Mouse (Mus musculus) kidney, embryonic 15.5 days (tissue): ENCODE results near the gene Kpna6. TPM values are rescaled to one million over a fixed set of nuclear protein-coding genes. Genes with fewer than 3 reads are reported as not detected.

ENCODE experiments used
- ATAC-seq: fragments of 200-750 bp; cut with Nextera tagmentation; replicated peaks from 2 replicates; pipeline ENCODE4 v1.8.0; 2017; ENCODE audit warnings: moderate TSS enrichment; ENCODE audit not compliant: low FRiP score
- H3K27ac ChIP-seq: fragments of 300-500 bp; sonication (generic); 2 replicates; pipeline ENCODE4 v1.5.1; 2015; ENCODE audit warnings: mild to moderate bottlenecking, inconsistent platforms
- H3K27me3 ChIP-seq: fragments of 300-500 bp; sonication (generic); 2 replicates; pipeline ENCODE4 v1.6.1; 2015; ENCODE audit warnings: inconsistent platforms
- H3K36me3 ChIP-seq: fragments of 300-500 bp; sonication (generic); 2 replicates; pipeline ENCODE4 v1.6.1; 2015; ENCODE audit warnings: inconsistent platforms
- H3K4me1 ChIP-seq: fragments of 300-500 bp; sonication (generic); 2 replicates; pipeline ENCODE4 v1.6.1; 2015; ENCODE audit warnings: inconsistent platforms
- H3K4me2 ChIP-seq: fragments of 300-500 bp; sonication (generic); 2 replicates; pipeline ENCODE4 v1.6.1; 2015; ENCODE audit warnings: moderate library complexity, mild to moderate bottlenecking, inconsistent platforms
- H3K4me3 ChIP-seq: fragments of 300-500 bp; sonication (generic); replicated peaks from 2 replicates; pipeline ENCODE4 v1.5.1; 2015; ENCODE audit warnings: mild to moderate bottlenecking, inconsistent platforms
- H3K9ac ChIP-seq: fragments of 300-500 bp; sonication (generic); 2 replicates; pipeline ENCODE4 v1.6.1; 2015; ENCODE audit warnings: mild to moderate bottlenecking, inconsistent platforms
- H3K9me3 ChIP-seq: fragments of 300-500 bp; sonication (generic); replicated peaks from 2 replicates; pipeline ENCODE4 v1.6.1; 2016; ENCODE audit warnings: inconsistent platforms
- WGBS: fragments of 180-500 bp; shearing (Covaris S2); methylation state at CpG from one replicate; pipeline ENCODE4 v1.1.7; 2015; ENCODE audit warnings: mixed read lengths; 5-methylcytosine and 5-hydroxymethylcytosine counted together
- polyA plus RNA-seq: library from polyadenylated mRNA; unstranded; fragments of >200 nt; fragmentation: Nextera tagmentation; extraction: Ambion mirVana; gene quantifications from 2 replicates; pipeline ENCODE4 v1.2.1, GENCODE M21; 2015

Kpna6 gene
- polyA plus RNA-seq, 1 experiment from 2014 or later: 18.7 TPM

- Histone ChIP-seq H3K9me3 (no peaks in the 10 kb centered on the region), H3K27ac (peak within 1 kb of the TSS; percentile 97), H3K9ac (peak within 1 kb of the TSS; percentile 69), H3K4me2 (peak within 1 kb of the TSS; percentile 81), H3K36me3 (peaks cover 57% of the 10 kb centered on the region), H3K27me3 (no peaks in the 10 kb centered on the region), H3K4me1 (peaks cover 28% of the 10 kb centered on the region), H3K4me3 (peak within 1 kb of the TSS; percentile 74)
- WGBS: under 1% methylated on average over 60 of the region's 60 CpGs
- ATAC-seq: peak; percentile 97
Measured at GRCm38 (mm10) chr4:129640638-129641467, 31.7 kb downstream of the Kpna6 start, which contains the start of gene Txlna. Gene Txlna (minus strand): TSS chr4:129641065.

- H3K27me3 ChIP-seq: no peaks in the 10 kb centered on the region
- peaks cover 28% of the 10 kb centered on the region for H3K4me1 ChIP-seq
- H3K4me3 ChIP-seq: peak overlapping the region; percentile 74
- peaks cover 57% of the 10 kb centered on the region for H3K36me3 ChIP-seq
- 3% methylated on average over 17 of the region's 17 CpGs for WGBS
- peak overlapping the region; percentile 81 for H3K4me2 ChIP-seq
- peak overlapping the region; percentile 97 for H3K27ac ChIP-seq
- no peak for ATAC-seq
- peak overlapping the region; percentile 69 for H3K9ac ChIP-seq
- no peaks in the 10 kb centered on the region for H3K9me3 ChIP-seq
Measured at GRCm38 (mm10) chr4:129640101-129640637, 32.4 kb downstream of the Kpna6 start.

- ATAC-seq: no peak
- Histone ChIP-seq H3K4me2 (peak overlapping the region; percentile 81), H3K9me3 (no peaks in the 10 kb centered on the region), H3K27me3 (no peaks in the 10 kb centered on the region), H3K27ac (no peak overlapping the region), H3K9ac (peak overlapping the region; percentile 69), H3K4me1 (peaks cover 28% of the 10 kb centered on the region), H3K4me3 (peak overlapping the region; percentile 74), H3K36me3 (peaks cover 57% of the 10 kb centered on the region)
- whole genome bisulfite sequencing: 84% methylated on average over 15 of the region's 15 CpGs
Measured at GRCm38 (mm10) chr4:129639221-129639620, 33.3 kb downstream of the Kpna6 start.

- H3K9me3 ChIP-seq: no peaks in the 10 kb centered on the region
- no peak for ATAC-seq
- no peak overlapping the region for H3K9ac ChIP-seq
Measured at GRCm38 (mm10) chr4:129633852-129634251, 38.7 kb downstream of the Kpna6 start.

GRCm38 (mm10) chr4:129631867-129632266, 40.7 kb downstream of the Kpna6 start:
- Histone ChIP-seq H3K9ac (no peak overlapping the region), H3K4me3 (no peak overlapping the region), H3K36me3 (peaks cover 100% of the 10 kb centered on the region), H3K4me2 (no peak overlapping the region), H3K27ac (no peak overlapping the region), H3K27me3 (no peaks in the 10 kb centered on the region), H3K4me1 (peaks cover 5% of the 10 kb centered on the region; the same call in 1 of the 2 replicates), H3K9me3 (no peaks in the 10 kb centered on the region)
- ATAC-seq: no peak
- 89% methylated on average over 12 of the region's 12 CpGs for WGBS

More at GRCm38 (mm10) chr4:129633852-129634251, 38.7 kb downstream of the Kpna6 start:
- Histone ChIP-seq H3K4me3 (no peak overlapping the region), H3K4me1 (peaks cover 15% of the 10 kb centered on the region), H3K27me3 (no peaks in the 10 kb centered on the region), H3K4me2 (no peak overlapping the region), H3K27ac (no peak overlapping the region), H3K36me3 (peaks cover 98% of the 10 kb centered on the region)
- 96% methylated on average over 6 of the region's 6 CpGs for WGBS

GRCm38 (mm10) chr4:129630944-129631343, 41.6 kb downstream of the Kpna6 start:
- WGBS: 72% methylated on average over 4 of the region's 4 CpGs
- no peak for ATAC-seq
- Histone ChIP-seq H3K27ac (no peak overlapping the region), H3K36me3 (peaks cover 99% of the 10 kb centered on the region), H3K9ac (no peak overlapping the region), H3K4me1 (peaks cover 9% of the 10 kb centered on the region; the same call in 1 of the 2 replicates), H3K9me3 (no peaks in the 10 kb centered on the region), H3K4me2 (no peak overlapping the region), H3K27me3 (no peaks in the 10 kb centered on the region), H3K4me3 (no peak overlapping the region)

GRCm38 (mm10) chr4:129626035-129626434, 46.5 kb downstream of the Kpna6 start:
- H3K9me3 ChIP-seq: no peaks in the 10 kb centered on the region
- H3K27me3 ChIP-seq: no peaks in the 10 kb centered on the region
- H3K27ac ChIP-seq: no peak overlapping the region
- WGBS: 77% methylated on average over 6 of the region's 6 CpGs
- no peak overlapping the region for H3K9ac ChIP-seq
- no peak overlapping the region for H3K4me2 ChIP-seq
- H3K4me3 ChIP-seq: no peak overlapping the region
- peaks cover 32% of the 10 kb centered on the region for H3K4me1 ChIP-seq
- H3K36me3 ChIP-seq: peaks cover 56% of the 10 kb centered on the region
- ATAC-seq: no peak

GRCm38 (mm10) chr4:129625496-129625895, 47.1 kb downstream of the Kpna6 start:
- H3K9me3 ChIP-seq: no peaks in the 10 kb centered on the region
- H3K4me2 ChIP-seq: peak overlapping the region; percentile 81
- peaks cover 35% of the 10 kb centered on the region for H3K4me1 ChIP-seq
- no peak overlapping the region for H3K4me3 ChIP-seq
- H3K27ac ChIP-seq: peak overlapping the region; percentile 93
- no peak for ATAC-seq
- no peaks in the 10 kb centered on the region for H3K27me3 ChIP-seq
- H3K36me3 ChIP-seq: peaks cover 51% of the 10 kb centered on the region
- WGBS: 47% methylated on average over 4 of the region's 4 CpGs
- H3K9ac ChIP-seq: no peak overlapping the region

GRCm38 (mm10) chr4:129625029-129625370, 47.6 kb downstream of the Kpna6 start:
- no peaks in the 10 kb centered on the region for H3K27me3 ChIP-seq
- H3K27ac ChIP-seq: peak overlapping the region; percentile 93
- H3K9me3 ChIP-seq: no peaks in the 10 kb centered on the region
- peaks cover 35% of the 10 kb centered on the region for H3K4me1 ChIP-seq
- peak; percentile 20; the same call in 1 of the 2 replicates for ATAC-seq
- peak overlapping the region; percentile 73 for H3K4me3 ChIP-seq
- H3K36me3 ChIP-seq: peaks cover 46% of the 10 kb centered on the region
- H3K4me2 ChIP-seq: peak overlapping the region; percentile 81
- H3K9ac ChIP-seq: peak overlapping the region; percentile 54
- 0% methylated on average over 6 of the region's 6 CpGs for WGBS

- under 1% methylated on average over 18 of the region's 18 CpGs for WGBS
- H3K9ac ChIP-seq: peak overlapping the region; percentile 76
Measured at GRCm38 (mm10) chr4:129624281-129625028, 48.1 kb downstream of the Kpna6 start.

GRCm38 (mm10) chr4:129623681-129624091, 48.9 kb downstream of the Kpna6 start, which contains the start of gene Ccdc28b:
Gene Ccdc28b (minus strand): TSS chr4:129623947.
- H3K27me3 ChIP-seq: no peaks in the 10 kb centered on the region
- peak within 1 kb of the TSS; percentile 76 for H3K9ac ChIP-seq
- peak within 1 kb of the TSS; percentile 93 for H3K27ac ChIP-seq
- WGBS: 0% methylated on average over 10 of the region's 10 CpGs
- H3K4me1 ChIP-seq: peaks cover 39% of the 10 kb centered on the region
- ATAC-seq: peak; percentile 9; the same call in 1 of the 2 replicates
- H3K9me3 ChIP-seq: no peaks in the 10 kb centered on the region
- peaks cover 33% of the 10 kb centered on the region for H3K36me3 ChIP-seq
- peak within 1 kb of the TSS; percentile 73 for H3K4me3 ChIP-seq
- peak within 1 kb of the TSS; percentile 81 for H3K4me2 ChIP-seq

More at GRCm38 (mm10) chr4:129624281-129625028, 48.1 kb downstream of the Kpna6 start:
- no peaks in the 10 kb centered on the region for H3K9me3 ChIP-seq
- peaks cover 35% of the 10 kb centered on the region for H3K4me1 ChIP-seq
- peak; percentile 92 for ATAC-seq
- H3K4me2 ChIP-seq: peak overlapping the region; percentile 81
- no peaks in the 10 kb centered on the region for H3K27me3 ChIP-seq
- H3K27ac ChIP-seq: peak overlapping the region; percentile 93
- H3K4me3 ChIP-seq: peak overlapping the region; percentile 73
- peaks cover 40% of the 10 kb centered on the region for H3K36me3 ChIP-seq
